Mouse (Mus musculus) lung, postnatal 0 days (tissue): ENCODE measurements around the gene Cyren.

Experiments
- CTCF ChIP-seq: IDR thresholded peaks from 2 replicates; pipeline ENCODE4 v1.5.1; 2016; ENCODE audit warnings: antibody characterized with exemption, mild to moderate bottlenecking
- EP300 ChIP-seq: IDR thresholded peaks from 2 replicates; pipeline ENCODE4 v1.6.1; 2016; ENCODE audit warnings: antibody characterized with exemption, mild to moderate bottlenecking, control low read depth

- peak; percentile 97 for TF ChIP-seq EP300
- no peak for TF ChIP-seq CTCF
Measured at GRCm38 (mm10) chr6:34865711-34866593, 11.9 kb downstream of the Cyren start.
